Mouse (Mus musculus) thymus, postnatal 14 days (tissue): ENCODE data around the gene Sesn1.
"Not testable (repeated sequence)": the region's sequence is repeated elsewhere in the genome, so short reads cannot be mapped to it uniquely, and the experiment has no call there.

Source experiments
- DNase-seq: peaks from one replicate; pipeline ENCODE4 v3.0.0; 2021

Sesn1 gene

GRCm38 (mm10) chr10:41926726-41927125 lies 117.0 kb downstream of the Sesn1 start:
- DNase-seq, result no peak

- DNase-seq, result no peak
Observed at GRCm38 (mm10) chr10:41930966-41931365, 121.2 kb downstream of the Sesn1 start.

- DNase-seq, result no peak
Observed at GRCm38 (mm10) chr10:41931962-41932361, 122.2 kb downstream of the Sesn1 start.

- no peak for DNase-seq
Observed at GRCm38 (mm10) chr10:41932943-41933342, 123.2 kb downstream of the Sesn1 start.

- peak; percentile 77 for DNase-seq
Observed at GRCm38 (mm10) chr10:41933536-41933935, 123.8 kb downstream of the Sesn1 start.

- no peak for DNase-seq
Observed at GRCm38 (mm10) chr10:41934633-41935475, 125.1 kb downstream of the Sesn1 start.

- no peak for DNase-seq
Observed at GRCm38 (mm10) chr10:41935476-41935829, 125.7 kb downstream of the Sesn1 start.

GRCm38 (mm10) chr10:41936100-41936499 lies 126.4 kb downstream of the Sesn1 start:
- no peak for DNase-seq

- DNase-seq, result peak; percentile 58
Observed at GRCm38 (mm10) chr10:41937176-41937575, 127.4 kb downstream of the Sesn1 start.

GRCm38 (mm10) chr10:41939090-41939489 lies 129.4 kb downstream of the Sesn1 start:
- no peak for DNase-seq

- DNase-seq, result not testable (repeated sequence)
Observed at GRCm38 (mm10) chr10:41952354-41952753, 142.6 kb downstream of the Sesn1 start.

- no peak for DNase-seq
Observed at GRCm38 (mm10) chr10:41952850-41953527, 143.3 kb downstream of the Sesn1 start.

- DNase-seq, result no peak
Observed at GRCm38 (mm10) chr10:41953528-41953864, 143.8 kb downstream of the Sesn1 start.

GRCm38 (mm10) chr10:41957421-41958225 lies 147.9 kb downstream of the Sesn1 start:
- DNase-seq, result peak; percentile 56
